Mouse (Mus musculus) small intestine, adult 2 months (tissue): ENCODE results near the gene Adgrb3.

Experiments
- CTCF ChIP-seq: fragments of 200-500 bp; IDR thresholded peaks from 2 replicates; pipeline ENCODE4 v1.5.1; 2012; ENCODE audit warnings: low read depth, mild to moderate bottlenecking, control low read depth, inconsistent platforms, low read length, moderate library complexity, mixed read lengths; ENCODE audit not compliant: insufficient replicate concordance, insufficient read length; ENCODE audit errors: extremely low read depth
- POLR2A ChIP-seq: fragments of 200-500 bp; IDR thresholded peaks from 2 replicates; pipeline ENCODE4 v1.6.1; 2012; ENCODE audit warnings: low read depth, mild to moderate bottlenecking, control low read depth, inconsistent platforms, low read length, moderate library complexity

GRCm38 (mm10) chr1:25568096-25568495, 261.4 kb downstream of the Adgrb3 start:
- no peak for TF ChIP-seq CTCF
- TF ChIP-seq POLR2A = no peak
